Mouse (Mus musculus) mesoderm, embryonic 11.5 days (tissue): ENCODE results near the gene Tmem206.

Experiments used
- DNase-seq: peaks from one replicate; pipeline ENCODE4 v3.0.0-alpha.2; 2012; ENCODE audit warnings: low read depth, low spot score

Tmem206 gene

GRCm38 (mm10) chr1:191325726-191326232 is at the start of gene Tmem206:
Tmem206 (plus strand) TSS chr1:191325912.
- peak; percentile 97 for DNase-seq

GRCm38 (mm10) chr1:191276181-191276580 is 49.5 kb upstream of the Tmem206 start:
- no peak for DNase-seq

- no peak for DNase-seq
Observed at GRCm38 (mm10) chr1:191277549-191278059, 48.1 kb upstream of the Tmem206 start.

- DNase-seq = no peak
Observed at GRCm38 (mm10) chr1:191278324-191278723, 47.4 kb upstream of the Tmem206 start.

- DNase-seq = no peak
Observed at GRCm38 (mm10) chr1:191281171-191281570, 44.5 kb upstream of the Tmem206 start.

DNA sequence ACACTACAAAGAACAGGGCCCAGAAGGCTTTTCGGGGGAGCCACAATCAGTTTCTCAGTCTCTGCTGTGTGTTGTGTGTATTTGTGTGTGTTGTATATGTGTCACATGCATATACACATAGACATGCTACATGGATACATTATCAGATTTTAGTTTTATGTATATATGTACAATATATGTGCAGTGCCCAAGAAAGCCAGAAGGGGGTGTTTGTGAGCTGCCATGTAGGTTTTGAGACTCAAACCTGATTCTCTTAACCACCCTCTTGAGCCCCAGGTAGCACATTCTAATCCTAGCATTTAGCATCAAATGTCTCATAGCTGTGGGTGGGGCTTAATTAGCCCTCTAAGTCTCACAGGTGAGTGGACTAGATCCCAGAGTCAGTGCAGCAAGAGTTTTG is 43.4 kb upstream of the Tmem206 start:
- no peak for DNase-seq

DNA sequence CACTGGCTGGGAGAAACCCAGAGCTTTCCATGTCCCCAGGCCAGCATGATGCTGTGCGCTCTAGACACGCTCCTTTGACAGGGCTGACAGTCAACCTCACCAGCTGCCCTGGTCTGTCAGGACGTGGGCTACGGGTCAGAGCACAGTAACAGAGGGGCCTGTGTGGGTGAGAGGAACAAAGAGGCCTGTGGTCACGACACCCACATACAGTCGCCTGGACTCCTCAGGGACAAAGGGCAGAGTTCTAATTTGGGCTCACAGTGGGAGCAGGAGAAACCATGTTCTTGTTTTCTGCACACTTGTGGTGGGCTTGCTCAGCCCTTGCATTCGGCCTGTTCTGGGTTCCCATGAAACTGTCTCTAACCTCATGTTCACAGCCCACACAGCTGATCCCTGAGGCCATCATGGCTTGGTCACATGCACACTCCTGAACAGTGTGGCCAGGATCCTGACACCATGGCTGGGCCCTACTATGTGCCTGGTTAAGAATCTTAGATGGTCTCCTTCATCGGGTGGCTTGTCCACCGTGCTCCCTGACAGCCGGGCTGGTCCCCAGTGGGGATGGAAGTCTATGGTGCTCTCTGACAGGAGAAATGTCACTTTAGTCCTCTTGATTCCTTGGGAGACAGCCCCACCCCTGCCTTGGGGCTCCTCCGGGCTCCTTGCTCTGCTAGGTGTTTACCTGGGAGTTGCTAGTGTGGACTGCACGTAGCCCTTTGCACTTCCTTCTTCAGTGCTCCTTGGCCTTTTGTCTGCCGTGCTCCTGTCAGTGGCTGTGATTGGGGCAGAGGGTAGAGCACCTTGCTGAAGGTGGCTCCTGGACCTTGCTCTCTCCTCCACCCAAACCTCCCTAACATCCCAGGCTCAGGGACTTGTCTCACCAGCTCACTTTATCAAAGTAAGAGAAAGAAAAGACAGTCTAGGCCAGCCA is 42.3 kb upstream of the Tmem206 start:
- no peak for DNase-seq

DNA sequence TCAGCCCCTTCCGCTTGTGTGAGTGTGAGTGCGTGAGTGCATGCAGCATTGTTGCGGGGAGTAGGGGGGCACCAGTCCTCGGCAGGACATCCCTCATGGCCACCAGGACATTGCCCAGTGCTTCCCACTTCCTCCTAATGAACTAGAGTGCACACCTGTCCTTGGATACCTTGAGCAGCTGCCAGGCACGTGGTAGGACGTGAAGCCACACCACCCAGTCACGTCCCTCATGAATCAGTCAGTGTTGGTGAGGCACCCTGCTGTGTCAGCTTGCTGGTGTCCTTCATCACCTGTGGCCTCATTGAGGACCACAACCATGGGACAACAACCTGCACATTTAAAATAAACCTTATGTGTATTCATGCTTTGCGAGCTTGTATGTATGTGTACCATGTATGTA is 41.2 kb upstream of the Tmem206 start:
- no peak for DNase-seq

GRCm38 (mm10) chr1:191288762-191289161 is 37.0 kb upstream of the Tmem206 start:
- peak; percentile 50 for DNase-seq

GRCm38 (mm10) chr1:191292348-191292747 is 33.4 kb upstream of the Tmem206 start:
- no peak for DNase-seq

- DNase-seq = no peak
Observed at GRCm38 (mm10) chr1:191293051-191293450, 32.7 kb upstream of the Tmem206 start.

GRCm38 (mm10) chr1:191293996-191294795 is 31.5 kb upstream of the Tmem206 start:
- no peak for DNase-seq

DNA sequence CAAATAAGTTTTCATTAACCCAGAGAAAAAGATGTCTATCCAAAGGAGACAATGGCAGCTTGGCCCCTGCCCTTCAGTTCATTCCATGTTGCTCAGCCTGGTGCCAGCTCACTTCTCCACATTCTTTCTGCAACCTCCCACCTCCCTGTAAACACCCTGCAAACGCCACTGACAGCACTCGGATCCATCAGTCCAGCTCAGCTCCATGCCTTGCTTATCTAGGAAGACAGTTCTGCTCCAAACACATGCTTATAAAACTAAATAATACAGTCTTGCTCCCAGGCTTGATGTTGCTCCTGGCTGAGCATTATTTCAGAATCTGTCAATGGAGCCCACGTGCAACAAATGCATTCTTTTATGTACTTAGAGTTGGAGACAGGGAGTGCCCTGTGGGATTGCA is 29.9 kb upstream of the Tmem206 start:
- DNase-seq = no peak

DNA sequence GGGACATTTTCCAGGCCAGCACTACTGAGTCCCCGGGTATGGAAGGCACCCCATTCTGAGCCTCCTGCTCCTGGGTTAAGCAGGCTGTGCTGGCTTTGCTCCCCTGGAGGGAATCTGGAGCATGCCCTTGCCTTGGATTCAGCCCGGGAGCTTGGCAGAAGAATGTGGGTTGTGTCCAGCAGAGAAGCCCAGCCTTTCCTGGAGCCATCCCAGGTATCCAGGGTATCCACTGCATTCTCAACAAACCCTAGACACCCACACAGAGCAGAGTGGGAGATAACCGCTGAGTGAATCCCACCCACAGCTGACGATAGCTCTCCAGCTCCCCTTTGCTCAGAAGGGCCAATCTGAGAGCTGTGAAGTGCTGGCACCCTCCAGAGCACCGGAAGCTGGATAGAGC is 29.3 kb upstream of the Tmem206 start:
- no peak for DNase-seq

DNA sequence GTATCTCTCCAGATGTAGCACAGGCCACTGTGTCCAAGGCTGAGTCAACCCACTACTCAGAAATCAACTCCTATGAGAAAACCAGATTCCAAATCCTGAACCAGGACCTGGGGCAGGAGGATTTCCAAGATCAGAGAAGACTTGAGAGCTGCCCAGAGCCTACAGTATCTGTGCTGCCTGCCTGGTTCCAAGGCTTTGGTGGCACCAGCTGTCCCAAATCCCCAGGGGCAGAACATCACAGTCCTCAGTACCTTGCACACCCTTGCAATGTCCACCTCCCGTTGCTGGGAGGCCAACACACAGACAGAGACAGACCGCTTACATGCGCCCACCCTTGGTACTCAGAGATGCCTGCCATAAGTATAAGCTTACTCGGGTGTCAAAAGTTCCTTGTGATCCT is 27.4 kb upstream of the Tmem206 start:
- no peak for DNase-seq

GRCm38 (mm10) chr1:191299215-191299942 is 26.3 kb upstream of the Tmem206 start:
- no peak for DNase-seq

DNA sequence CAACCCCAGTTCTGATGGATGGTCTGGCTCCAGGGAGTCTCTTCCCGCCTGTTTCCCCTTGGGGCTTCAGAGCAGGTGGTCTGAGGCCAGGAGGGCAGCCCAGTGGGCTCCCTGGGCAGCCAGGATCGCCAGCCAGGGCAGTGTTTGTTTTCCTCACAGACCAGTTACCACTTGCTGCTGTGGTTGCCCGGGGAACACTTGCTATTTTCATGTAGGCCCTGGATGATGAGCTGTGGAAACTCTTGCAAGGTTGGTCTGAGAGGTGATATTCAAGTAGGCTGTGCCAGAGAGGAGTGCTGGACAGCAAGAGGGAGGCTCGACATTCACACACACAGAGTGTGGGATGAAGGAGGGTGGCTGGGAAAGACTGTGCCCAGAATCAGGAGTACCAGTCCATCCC is 23.8 kb upstream of the Tmem206 start:
- DNase-seq = no peak

- DNase-seq = no peak
Observed at GRCm38 (mm10) chr1:191303736-191304135, 22.0 kb upstream of the Tmem206 start.

GRCm38 (mm10) chr1:191304216-191304615 is 21.5 kb upstream of the Tmem206 start:
- DNase-seq = no peak

GRCm38 (mm10) chr1:191305610-191306009 is 20.1 kb upstream of the Tmem206 start:
- DNase-seq = no peak

GRCm38 (mm10) chr1:191306316-191306715 is 19.4 kb upstream of the Tmem206 start:
- DNase-seq = no peak
